Comparison of ENCODE assay signal across 7 mouse cellular contexts in the genomic region with DNA sequence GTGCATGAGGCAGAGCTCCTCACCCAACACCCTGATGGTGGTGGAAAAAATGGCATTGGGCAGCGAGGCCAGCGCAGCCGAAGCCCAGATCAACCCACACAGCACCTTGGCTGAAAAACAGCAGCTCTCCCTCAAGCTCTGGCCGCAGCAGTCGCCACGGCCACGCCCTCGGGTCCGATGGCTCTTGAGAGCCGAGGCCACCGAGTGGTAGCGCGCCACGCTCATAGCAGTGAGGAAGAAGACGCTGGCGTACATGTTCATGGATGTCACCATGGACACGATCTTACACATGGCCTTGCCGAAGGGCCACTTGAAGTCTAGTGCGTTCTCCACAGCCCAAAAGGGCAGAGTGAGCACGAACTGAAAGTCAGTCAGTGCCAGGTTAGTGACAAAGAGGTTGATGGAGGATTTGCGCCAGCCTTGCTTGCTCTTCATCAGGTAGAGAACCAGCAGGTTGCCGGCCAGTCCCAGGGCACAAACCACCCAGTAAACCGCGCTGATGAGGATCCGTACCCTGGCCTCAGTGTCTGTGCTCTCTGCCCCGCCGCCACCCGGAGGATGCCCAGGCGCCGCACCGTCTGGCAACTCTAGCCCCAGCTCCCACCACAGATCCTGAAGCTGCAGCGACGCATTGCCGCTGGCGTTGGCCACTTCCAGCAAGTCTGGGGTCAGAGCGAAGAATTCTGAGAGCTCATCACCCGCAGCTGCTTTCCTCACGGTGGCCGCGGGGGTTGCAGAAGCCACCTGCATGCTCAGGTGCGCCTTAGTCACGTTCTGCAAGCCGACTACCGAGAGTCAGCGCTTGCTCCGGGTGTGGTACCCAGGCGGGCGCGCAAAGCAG. TPM values are rescaled to one million over a fixed set of nuclear protein-coding genes. Genes with fewer than 3 reads are reported as not detected.
DNase-seq lines count a peak whose midpoint lies in the region; ATAC-seq lines count a peak whose summit lies in the region.

No protein-coding gene starts in this region.

- H3K4me1 ChIP-seq in embryonic facial prominence, embryonic 12.5 days, result peaks cover 19% of the 10 kb centered on the region
- peaks cover 23% of the 10 kb centered on the region for H3K4me1 ChIP-seq in hindbrain, embryonic 10.5 days (replicated peaks)
- H3K4me1 ChIP-seq in liver, embryonic 15.5 days (replicated peaks), result 0 out of 2 replicates have a peak, but pooled peaks cover 4% of the 10 kb centered on the region
- H3K4me1 ChIP-seq in stomach, embryonic 15.5 days, result peaks cover 18% of the 10 kb centered on the region

- peaks cover 52% of the 10 kb centered on the region for H3K27me3 ChIP-seq in embryonic facial prominence, embryonic 12.5 days
- peaks cover 57% of the 10 kb centered on the region for H3K27me3 ChIP-seq in hindbrain, embryonic 10.5 days (ENCODE audit: insufficient read depth, poor library complexity, severe bottlenecking)
- H3K27me3 ChIP-seq in liver, embryonic 15.5 days, result peaks cover 39% of the 10 kb centered on the region
- peaks cover 39% of the 10 kb centered on the region for H3K27me3 ChIP-seq in stomach, embryonic 15.5 days (replicated peaks)

- no peak for ATAC-seq in embryonic facial prominence, embryonic 12.5 days (ENCODE audit: insufficient number of reproducible peaks, insufficient read depth, low FRiP score, low TSS enrichment)
- no peak for ATAC-seq in liver, embryonic 15.5 days (ENCODE audit: insufficient read depth)
- ATAC-seq in stomach, embryonic 15.5 days (ENCODE audit: insufficient read depth, low FRiP score, low read depth), result no peak
- ATAC-seq in megakaryocyte-erythroid progenitor cell, adult 5-6 weeks (replicated peaks; ENCODE audit: low FRiP score, low TSS enrichment, poor library complexity, severe bottlenecking), result no peak

- intact Hi-C loops in left cerebral cortex, postnatal 36 days (cut with DNase I), result loop anchor here (10.0 kb wide), 1 partner anchor 928 kb away; no protein-coding TSS in a partner anchor

- peak overlapping the region; percentile 53 for H3K4me2 ChIP-seq in embryonic facial prominence, embryonic 12.5 days (replicated peaks)
- H3K4me2 ChIP-seq in liver, embryonic 15.5 days, result peak overlapping the region; percentile 55
- H3K4me2 ChIP-seq in stomach, embryonic 15.5 days, result peak overlapping the region; percentile 59

- H3K27ac ChIP-seq in embryonic facial prominence, embryonic 12.5 days, result no peak overlapping the region
- H3K27ac ChIP-seq in hindbrain, embryonic 10.5 days, result no peak overlapping the region
- no peak overlapping the region for H3K27ac ChIP-seq in liver, embryonic 15.5 days (replicated peaks)
- no peak overlapping the region for H3K27ac ChIP-seq in stomach, embryonic 15.5 days

- peak; percentile 21 to 30 for DNase-seq in left cerebral cortex, postnatal 36 days (ENCODE audit: low spot score in 2 of 2)
- no peak for DNase-seq in left cerebral cortex, adult 11 months (ENCODE audit: low spot score)
- DNase-seq in hindbrain, embryonic 10.5 days (ENCODE audit: low spot score), result peak; percentile 38

- no peaks in the 10 kb centered on the region for H3K9me3 ChIP-seq in embryonic facial prominence, embryonic 12.5 days
- no peaks in the 10 kb centered on the region for H3K9me3 ChIP-seq in hindbrain, embryonic 10.5 days
- no peaks in the 10 kb centered on the region for H3K9me3 ChIP-seq in liver, embryonic 15.5 days (replicated peaks)
- H3K9me3 ChIP-seq in stomach, embryonic 15.5 days, result no peaks in the 10 kb centered on the region

- no peaks in the 10 kb centered on the region for H3K36me3 ChIP-seq in embryonic facial prominence, embryonic 12.5 days
- no peaks in the 10 kb centered on the region for H3K36me3 ChIP-seq in hindbrain, embryonic 10.5 days
- no peaks in the 10 kb centered on the region for H3K36me3 ChIP-seq in liver, embryonic 15.5 days (replicated peaks)
- no peaks in the 10 kb centered on the region for H3K36me3 ChIP-seq in stomach, embryonic 15.5 days

- 0 out of 2 replicates have a peak overlapping the region, but pooled peaks have one; percentile 10 for H3K9ac ChIP-seq in embryonic facial prominence, embryonic 12.5 days
- H3K9ac ChIP-seq in liver, embryonic 15.5 days, result no peak overlapping the region
- no peak overlapping the region for H3K9ac ChIP-seq in stomach, embryonic 15.5 days

- H3K4me3 ChIP-seq in embryonic facial prominence, embryonic 12.5 days, result peak overlapping the region; percentile 32
- peak overlapping the region; percentile 47 for H3K4me3 ChIP-seq in hindbrain, embryonic 10.5 days
- H3K4me3 ChIP-seq in liver, embryonic 15.5 days (replicated peaks), result peak overlapping the region; percentile 35
- H3K4me3 ChIP-seq in stomach, embryonic 15.5 days (replicated peaks), result peak overlapping the region; percentile 30

- 3% methylated on average over 49 of the region's 49 CpGs for WGBS in embryonic facial prominence, embryonic 12.5 days
- WGBS in hindbrain, embryonic 10.5 days, result 3% methylated on average over 49 of the region's 49 CpGs
- 5% methylated on average over 49 of the region's 49 CpGs for WGBS in liver, embryonic 15.5 days (ENCODE audit: insufficient replicate concordance)
- WGBS in stomach, embryonic 15.5 days, result 4% methylated on average over 49 of the region's 49 CpGs

RNA-seq across cellular contexts. Expression of a gene that starts 1.0 kb away (rescaled TPM):
- 1 to 10 TPM; 2.1 to 2.9 TPM for total RNA-seq in left cerebral cortex, postnatal 36 days (2021)
- 2.6 and 2.8 TPM in 2 replicates for polyA plus RNA-seq in embryonic facial prominence, embryonic 12.5 days (2016; fragmentation: Nextera tagmentation; extraction: Ambion mirVana)
- 0.86 and 0.92 TPM in 2 replicates for polyA plus RNA-seq in hindbrain, embryonic 10.5 days (2016; fragmentation: Nextera tagmentation; extraction: Ambion mirVana)
- polyA plus RNA-seq in liver, embryonic 15.5 days (2015; fragmentation: Nextera tagmentation; extraction: Ambion mirVana), result 0.03 TPM in 1 of 2 replicates, not detected in the other
- 0.03 TPM in 1 of 2 replicates, not detected in the other for polyA plus RNA-seq in stomach, embryonic 15.5 days (2015; fragmentation: Nextera tagmentation; extraction: Ambion mirVana)
- not detected in 2 replicates for total RNA-seq in megakaryocyte-erythroid progenitor cell, adult 5-6 weeks (2014; fragmentation: Nextera tagmentation)
- not detected in 2 replicates for total RNA-seq in megakaryocyte-erythroid progenitor cell, adult 5-6 weeks (2017)

RNA-seq across cellular contexts. Expression of a gene that starts 27.8 kb away (rescaled TPM):
- under 1 TPM; 0.27 to 0.32 TPM for total RNA-seq in left cerebral cortex, postnatal 36 days (2021)
- polyA plus RNA-seq in embryonic facial prominence, embryonic 12.5 days (2016; fragmentation: Nextera tagmentation; extraction: Ambion mirVana), result 3.4 TPM in 2 replicates
- polyA plus RNA-seq in hindbrain, embryonic 10.5 days (2016; fragmentation: Nextera tagmentation; extraction: Ambion mirVana), result 2.1 and 2.3 TPM in 2 replicates
- 0.35 and 0.39 TPM in 2 replicates for polyA plus RNA-seq in liver, embryonic 15.5 days (2015; fragmentation: Nextera tagmentation; extraction: Ambion mirVana)
- polyA plus RNA-seq in stomach, embryonic 15.5 days (2015; fragmentation: Nextera tagmentation; extraction: Ambion mirVana), result 2.3 and 2.5 TPM in 2 replicates
- total RNA-seq in megakaryocyte-erythroid progenitor cell, adult 5-6 weeks (2014; fragmentation: Nextera tagmentation), result not detected in 2 replicates
- 0.05 and 0.30 TPM in 2 replicates for total RNA-seq in megakaryocyte-erythroid progenitor cell, adult 5-6 weeks (2017)

RNA-seq across cellular contexts. Expression of a gene that starts 36.2 kb away (rescaled TPM):
- total RNA-seq in left cerebral cortex, postnatal 36 days (2021), result not detected
- polyA plus RNA-seq in embryonic facial prominence, embryonic 12.5 days (2016; fragmentation: Nextera tagmentation; extraction: Ambion mirVana), result 0.74 and 1.3 TPM in 2 replicates
- 0.19 and 0.21 TPM in 2 replicates for polyA plus RNA-seq in hindbrain, embryonic 10.5 days (2016; fragmentation: Nextera tagmentation; extraction: Ambion mirVana)
- 0.02 TPM in 1 of 2 replicates, not detected in the other for polyA plus RNA-seq in liver, embryonic 15.5 days (2015; fragmentation: Nextera tagmentation; extraction: Ambion mirVana)
- polyA plus RNA-seq in stomach, embryonic 15.5 days (2015; fragmentation: Nextera tagmentation; extraction: Ambion mirVana), result 0.05 TPM in 1 of 2 replicates, not detected in the other
- not detected in 2 replicates for total RNA-seq in megakaryocyte-erythroid progenitor cell, adult 5-6 weeks (2014; fragmentation: Nextera tagmentation)
- not detected in 2 replicates for total RNA-seq in megakaryocyte-erythroid progenitor cell, adult 5-6 weeks (2017)

RNA-seq across cellular contexts. Expression of a gene that starts 55.2 kb away (rescaled TPM):
- total RNA-seq in left cerebral cortex, postnatal 36 days (2021), result 1 to 10 TPM; 9.5 to 10.0 TPM
- 18.0 and 21.2 TPM in 2 replicates for polyA plus RNA-seq in embryonic facial prominence, embryonic 12.5 days (2016; fragmentation: Nextera tagmentation; extraction: Ambion mirVana)
- 12.1 and 12.8 TPM in 2 replicates for polyA plus RNA-seq in hindbrain, embryonic 10.5 days (2016; fragmentation: Nextera tagmentation; extraction: Ambion mirVana)
- polyA plus RNA-seq in liver, embryonic 15.5 days (2015; fragmentation: Nextera tagmentation; extraction: Ambion mirVana), result 19.1 and 26.1 TPM in 2 replicates
- polyA plus RNA-seq in stomach, embryonic 15.5 days (2015; fragmentation: Nextera tagmentation; extraction: Ambion mirVana), result 15.4 and 21.6 TPM in 2 replicates
- total RNA-seq in megakaryocyte-erythroid progenitor cell, adult 5-6 weeks (2014; fragmentation: Nextera tagmentation), result 2.6 and 8.6 TPM in 2 replicates
- 9.3 and 18.4 TPM in 2 replicates for total RNA-seq in megakaryocyte-erythroid progenitor cell, adult 5-6 weeks (2017)
